Mouse (Mus musculus) layer of hippocampus, postnatal 36 days (tissue): ENCODE results near the gene Rnf135. TPM values are rescaled to one million over a fixed set of nuclear protein-coding genes. Genes with fewer than 3 reads are reported as not detected.
"Not testable (repeated sequence)": the region's sequence is repeated elsewhere in the genome, so short reads cannot be mapped to it uniquely, and the experiment has no call there.

Source experiments
- DNase-seq, 2 experiments: peaks; one replicate each; pipeline ENCODE4 v3.0.0; 2022
- total RNA-seq, 2 experiments: library from RNA; stranded (reverse); gene quantifications; 2 replicates each; pipeline ENCODE4 v1.2.3; 2021

Rnf135 gene
- total RNA-seq, 2 experiments from 2014 or later, result 3.8 to 3.9 TPM

GRCm38 (mm10) chr11:80202296-80202695, 18.6 kb downstream of the Rnf135 start:
- DNase-seq, result no peak

GRCm38 (mm10) chr11:80204037-80204436, 20.4 kb downstream of the Rnf135 start:
- DNase-seq, result peak; percentile 26 to 33

DNA sequence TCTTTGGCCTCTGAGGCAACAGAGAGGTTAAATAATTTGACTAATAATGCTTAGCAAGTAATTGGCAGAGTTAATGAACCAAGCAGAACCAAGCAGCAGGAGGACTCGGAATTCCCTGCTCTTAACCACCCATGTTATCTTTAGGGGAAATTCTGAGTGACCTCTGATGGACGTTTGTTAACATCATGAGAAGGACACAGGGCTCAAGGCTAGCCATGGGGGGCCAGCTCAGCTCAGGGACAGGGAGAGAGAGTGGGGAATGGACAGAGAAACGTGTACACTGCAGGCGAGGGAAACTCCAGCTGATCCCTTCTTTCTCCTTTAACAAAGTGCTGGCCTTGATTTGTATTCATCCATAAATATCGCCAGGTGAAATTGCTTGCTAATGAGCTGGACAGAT, 21.3 kb downstream of the Rnf135 start:
- DNase-seq, result no peak

DNA sequence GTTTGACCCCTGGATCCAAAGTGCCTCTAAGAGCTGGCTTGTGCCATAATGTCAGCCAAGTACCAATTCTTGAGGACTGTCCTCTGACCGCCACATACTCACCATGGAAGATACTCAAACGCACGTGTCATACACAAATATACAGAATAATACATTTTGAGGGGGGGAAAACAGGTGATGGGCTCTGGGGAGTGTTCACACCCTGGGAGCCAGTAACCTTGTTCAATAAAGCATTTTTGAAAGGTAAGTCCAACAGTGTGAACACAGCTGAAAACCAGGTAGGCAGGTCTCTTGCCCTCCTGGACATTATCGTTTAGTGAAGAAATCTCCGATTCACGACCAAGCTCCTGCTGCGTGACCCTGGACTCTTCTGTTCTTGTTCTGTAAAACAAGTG, 24.8 kb downstream of the Rnf135 start:
- DNase-seq, result no peak

DNA sequence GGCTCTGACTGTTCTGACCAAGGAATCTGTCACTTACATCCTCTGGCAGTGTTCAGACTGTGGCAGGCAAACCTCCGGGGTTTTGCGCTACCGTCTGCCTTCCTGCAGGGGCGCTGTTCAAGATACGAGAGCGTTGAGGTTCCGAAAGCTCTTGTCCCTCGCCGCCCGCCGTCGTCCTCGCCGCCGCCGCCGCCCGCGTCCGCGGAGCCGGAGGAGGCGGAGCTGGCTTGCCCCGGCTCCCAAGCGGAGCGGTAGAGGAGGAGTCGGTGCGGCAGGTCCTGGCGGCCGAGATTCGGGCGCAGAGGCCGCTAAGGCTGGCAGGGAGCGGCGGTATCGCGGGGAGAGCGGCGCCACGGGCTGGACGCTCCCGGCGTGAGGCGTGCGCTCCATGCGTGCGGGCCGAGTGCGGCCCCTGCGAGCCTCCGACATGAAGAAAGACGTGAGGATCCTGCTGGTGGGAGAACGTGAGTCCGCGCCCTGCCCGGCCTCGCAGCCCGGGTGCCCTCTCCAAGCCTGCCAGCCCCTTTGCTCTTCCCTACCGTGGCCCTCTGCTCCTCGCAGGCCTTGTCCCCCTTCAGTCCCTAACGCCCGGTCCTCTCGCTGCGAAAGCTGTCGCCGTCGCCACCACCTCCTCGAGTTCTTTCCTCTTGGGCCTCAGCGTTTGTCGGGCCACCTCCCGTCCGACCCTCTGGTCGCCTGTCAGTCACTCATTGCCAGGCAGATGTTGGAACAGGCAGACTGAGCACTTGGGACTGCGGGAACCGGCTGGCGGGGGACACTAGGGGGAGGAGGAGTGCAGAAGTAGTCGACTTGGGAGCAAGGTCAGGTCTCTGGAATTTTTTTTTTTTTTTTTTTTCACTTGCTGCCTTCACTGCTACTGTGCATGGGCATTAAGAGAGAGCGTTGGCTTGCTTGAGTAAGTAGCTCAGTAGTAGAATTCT, 25.5 kb downstream of the Rnf135 start, which contains the start of gene Rhot1:
Gene Rhot1, plus strand, starts transcription at position 160 of the 941 bp plus-strand sequence.
- peak; percentile 96 to 97 for DNase-seq

DNA sequence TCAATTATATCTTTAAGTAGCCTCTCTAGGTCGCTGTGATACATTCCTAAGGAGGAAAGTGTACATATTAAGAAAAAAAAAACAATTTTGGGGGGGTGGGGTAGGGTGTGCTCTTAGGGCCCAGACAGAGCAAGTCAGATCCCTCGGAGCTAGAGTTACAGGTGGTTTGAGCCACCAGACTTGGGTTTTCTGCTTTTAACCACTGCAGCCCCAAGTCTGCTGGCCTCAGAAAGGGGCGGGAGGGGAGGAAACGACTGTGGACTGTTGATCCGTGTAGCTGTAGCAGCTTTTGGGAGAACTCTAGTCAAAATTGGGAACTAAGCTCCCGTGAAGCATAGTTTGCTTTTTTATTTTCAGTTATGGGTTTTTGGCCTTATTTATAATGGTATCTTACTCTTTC, 26.7 kb downstream of the Rnf135 start:
- DNase-seq, result no peak

DNA sequence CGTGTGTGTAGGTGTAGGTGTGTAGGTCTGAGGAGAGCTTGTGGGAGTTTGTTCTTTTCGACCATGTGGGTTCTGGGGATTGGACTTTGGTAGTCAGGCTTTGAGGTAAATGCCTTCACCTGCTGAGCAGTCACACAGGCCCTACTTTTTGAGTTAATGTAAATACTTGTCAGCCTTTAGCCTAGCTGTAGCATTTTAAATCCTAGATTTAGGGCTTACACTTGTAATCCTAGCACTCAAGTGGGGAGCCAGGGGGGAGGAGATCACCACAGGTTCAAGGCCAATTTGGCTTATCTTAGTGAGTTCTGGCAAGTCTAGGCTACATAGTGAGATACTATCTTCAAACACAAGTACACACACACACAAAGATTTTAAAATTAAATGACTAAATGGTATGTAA, 28.6 kb downstream of the Rnf135 start:
- no peak for DNase-seq

DNA sequence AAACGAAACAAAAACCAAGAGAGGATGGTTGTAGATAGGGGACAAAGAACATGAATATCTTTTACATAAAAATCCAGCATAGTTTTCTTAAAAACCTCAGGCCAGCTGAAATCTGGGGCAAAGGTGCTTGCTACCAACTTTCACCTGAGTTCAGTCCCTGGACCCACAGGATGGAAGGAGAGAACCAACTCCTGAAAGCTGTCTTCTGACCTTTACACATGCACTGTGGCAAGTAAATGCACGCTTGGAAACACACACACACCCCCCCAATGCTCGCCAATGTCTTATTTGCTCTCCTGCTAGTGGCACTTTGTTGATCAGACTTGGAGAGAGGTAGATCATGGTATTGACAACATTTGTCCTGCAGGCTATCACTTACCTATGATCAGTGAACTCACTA, 31.6 kb downstream of the Rnf135 start:
- DNase-seq, result no peak

GRCm38 (mm10) chr11:80218657-80219293, 35.1 kb downstream of the Rnf135 start:
- DNase-seq, result no peak

DNA sequence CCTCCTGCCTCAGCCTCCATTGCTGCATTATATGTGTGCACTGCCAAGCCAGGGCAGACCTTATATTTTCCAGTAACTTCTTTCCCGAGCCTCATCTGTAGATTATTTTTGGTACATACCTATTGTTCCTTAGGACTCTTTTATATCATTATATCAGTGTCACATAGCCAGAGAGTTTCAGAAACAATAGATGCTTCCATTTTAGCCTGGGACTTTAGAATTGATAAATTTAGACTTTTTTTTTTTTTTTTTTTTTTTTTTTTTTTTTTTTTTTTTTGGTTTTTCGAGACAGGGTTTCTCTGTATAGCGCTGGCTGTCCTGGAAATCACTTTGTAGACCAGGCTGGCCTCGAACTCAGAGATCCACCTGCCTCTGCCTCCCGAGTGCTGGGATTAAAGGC, 46.4 kb downstream of the Rnf135 start:
- not testable (repeated sequence) for DNase-seq

GRCm38 (mm10) chr11:80237278-80237677, 53.6 kb downstream of the Rnf135 start:
- no peak for DNase-seq

GRCm38 (mm10) chr11:80238306-80238705, 54.7 kb downstream of the Rnf135 start:
- DNase-seq, result no peak

GRCm38 (mm10) chr11:80247026-80247425, 63.4 kb downstream of the Rnf135 start:
- no peak for DNase-seq

GRCm38 (mm10) chr11:80248531-80248930, 64.9 kb downstream of the Rnf135 start:
- no peak for DNase-seq

Other genes starting within 250 kb of the Rnf135 start
- 10 to 100 TPM; 30.9 to 35.7 TPM for gene Utp6, start 221.5 kb upstream of the Rnf135 start, total RNA-seq
- 10 to 100 TPM; 39.1 to 41.2 TPM for gene Suz12, start 190.7 kb upstream of the Rnf135 start, total RNA-seq
- 10 to 100 TPM; 20.5 to 22.1 TPM for gene Crlf3, start 102.9 kb upstream of the Rnf135 start, total RNA-seq
- 1 to 10 TPM; 3.1 to 3.2 TPM for gene Atad5, start 94.5 kb upstream of the Rnf135 start, total RNA-seq
- gene Tefm, start 41.7 kb upstream of the Rnf135 start, total RNA-seq, result 10 to 100 TPM in 1 of 2 experiments, 1 to 10 TPM in 1; 9.9 to 12.6 TPM
- 1 to 10 TPM; 6.0 to 6.5 TPM for gene Adap2, start 29.7 kb upstream of the Rnf135 start, total RNA-seq
- 10 to 100 TPM; 70.9 to 73.4 TPM for gene Rhot1, start 25.2 kb downstream of the Rnf135 start, total RNA-seq
- gene Rhbdl3, start 117.1 kb downstream of the Rnf135 start, total RNA-seq, result 10 to 100 TPM; 25.0 to 29.2 TPM
- 10 to 100 TPM; 50.1 to 53.0 TPM for gene 5730455P16Rik, start 194.2 kb downstream of the Rnf135 start, total RNA-seq
- gene Zfp207, start 199.4 kb downstream of the Rnf135 start, total RNA-seq, result 100 to 1,000 TPM; 149 to 169 TPM
- 100 to 1,000 TPM; 100 to 101 TPM for gene Psmd11, start 244.8 kb downstream of the Rnf135 start, total RNA-seq